Mouse (Mus musculus): ENCODE data around the gene Mocs3. TPM values are rescaled to one million over a fixed set of nuclear protein-coding genes. Genes with fewer than 3 reads are reported as not detected.

The Mocs3 gene
- polyA plus RNA-seq, 1 experiment from 2014 or later = 6.3 TPM

DNA sequence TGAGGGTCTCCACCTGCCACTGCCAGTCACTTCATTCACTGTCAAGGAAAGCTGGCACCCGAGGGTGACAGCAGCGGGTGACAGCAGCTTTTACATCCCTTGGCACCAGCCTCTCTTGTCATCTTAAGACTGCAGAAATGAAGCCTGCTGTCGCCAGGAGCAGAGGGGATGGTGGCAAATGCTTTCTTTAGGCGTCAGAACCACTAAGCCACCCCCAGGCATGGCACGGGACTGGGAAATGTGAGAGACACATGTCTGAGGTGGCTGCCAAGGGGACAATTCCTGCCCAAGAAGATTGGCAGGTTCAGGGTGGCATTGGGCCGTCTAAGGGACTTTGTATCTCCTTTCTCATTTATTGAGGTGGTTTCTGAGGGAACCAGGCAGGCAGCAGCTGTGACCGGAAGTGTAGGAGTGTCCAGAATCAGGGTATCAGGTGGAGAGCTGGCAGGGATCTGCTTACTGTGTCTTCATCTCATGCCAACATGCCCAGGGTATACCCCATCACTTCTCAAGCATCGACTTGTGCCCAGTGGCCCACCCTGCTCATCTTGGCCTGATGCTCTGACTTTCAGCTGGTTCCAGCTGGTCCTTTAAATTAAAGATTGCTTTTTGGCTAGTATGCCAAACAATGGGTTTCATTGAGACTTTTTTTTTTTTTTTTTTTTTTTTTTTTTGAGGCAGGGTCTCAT is 17.9 kb downstream of the Mocs3 start:
- no peaks in the 10 kb centered on the region for H3K4me1 ChIP-seq (replicated peaks; ENCODE audit: control insufficient read depth, insufficient read depth)
- WGBS = 78% methylated on average over 8 of the region's 8 CpGs
- no peaks in the 10 kb centered on the region for H3K27me3 ChIP-seq (ENCODE audit: control insufficient read depth, insufficient read depth, low read length)
- no peak for TF ChIP-seq CTCF (IDR thresholded peaks at IDR 0.05; ENCODE audit: low read depth)
- no peak for TF ChIP-seq EP300 (optimal IDR thresholded peaks at IDR 0.05)
- no peaks in the 10 kb centered on the region for H3K36me3 ChIP-seq (ENCODE audit: control insufficient read depth, insufficient read depth, low read length)
- H3K4me3 ChIP-seq (ENCODE audit: low read depth, low read length) = no peak overlapping the region
- no peak for ATAC-seq (ENCODE audit: low FRiP score, low TSS enrichment)
- no peak overlapping the region for H3K9ac ChIP-seq (ENCODE audit: low read length)
- H3K27ac ChIP-seq (replicated peaks) = no peak overlapping the region
- no peak overlapping the region for H3K4me2 ChIP-seq (replicated peaks; ENCODE audit: low read depth)
- H3K9me3 ChIP-seq (ENCODE audit: control insufficient read depth, low read length) = no peaks in the 10 kb centered on the region
- DNase-seq (ENCODE audit: low spot score) = no peak

DNA sequence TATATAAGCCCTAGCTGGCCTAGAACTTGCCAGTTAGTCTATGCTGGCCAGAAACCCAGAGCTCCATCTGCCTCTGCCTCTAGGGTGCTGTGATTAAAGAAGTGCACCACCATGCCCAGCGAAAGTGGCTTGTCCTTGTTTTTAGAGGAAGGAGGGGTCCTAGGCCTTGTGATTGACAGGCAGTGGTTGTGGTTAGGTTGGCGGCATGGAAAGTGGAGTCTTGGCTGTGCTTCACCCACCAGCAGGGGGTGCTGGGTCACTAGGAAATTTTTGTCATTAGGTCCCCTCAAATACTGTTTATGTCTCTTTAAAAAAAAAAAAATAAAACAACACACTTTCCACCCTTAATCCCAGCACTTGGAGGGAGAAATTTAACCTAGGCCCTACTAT is 18.4 kb downstream of the Mocs3 start:
- no peak overlapping the region for H3K4me2 ChIP-seq (replicated peaks; ENCODE audit: low read depth)
- 34% methylated on average over 2 of the region's 2 CpGs for WGBS
- no peaks in the 10 kb centered on the region for H3K4me1 ChIP-seq (replicated peaks; ENCODE audit: control insufficient read depth, insufficient read depth)
- no peak overlapping the region for H3K9ac ChIP-seq (ENCODE audit: low read length)
- DNase-seq (ENCODE audit: low spot score) (no peak), ATAC-seq (ENCODE audit: low FRiP score, low TSS enrichment) (no peak)
- H3K36me3 ChIP-seq (ENCODE audit: control insufficient read depth, insufficient read depth, low read length) = no peaks in the 10 kb centered on the region
- H3K27me3 ChIP-seq (ENCODE audit: control insufficient read depth, insufficient read depth, low read length) = no peaks in the 10 kb centered on the region
- no peaks in the 10 kb centered on the region for H3K9me3 ChIP-seq (ENCODE audit: control insufficient read depth, low read length)
- no peak overlapping the region for H3K4me3 ChIP-seq (ENCODE audit: low read depth, low read length)
- no peak overlapping the region for H3K27ac ChIP-seq (replicated peaks)
- no peak for TF ChIP-seq EP300 (optimal IDR thresholded peaks at IDR 0.05)
- TF ChIP-seq CTCF (IDR thresholded peaks at IDR 0.05; ENCODE audit: low read depth) = peak; percentile 60

DNA sequence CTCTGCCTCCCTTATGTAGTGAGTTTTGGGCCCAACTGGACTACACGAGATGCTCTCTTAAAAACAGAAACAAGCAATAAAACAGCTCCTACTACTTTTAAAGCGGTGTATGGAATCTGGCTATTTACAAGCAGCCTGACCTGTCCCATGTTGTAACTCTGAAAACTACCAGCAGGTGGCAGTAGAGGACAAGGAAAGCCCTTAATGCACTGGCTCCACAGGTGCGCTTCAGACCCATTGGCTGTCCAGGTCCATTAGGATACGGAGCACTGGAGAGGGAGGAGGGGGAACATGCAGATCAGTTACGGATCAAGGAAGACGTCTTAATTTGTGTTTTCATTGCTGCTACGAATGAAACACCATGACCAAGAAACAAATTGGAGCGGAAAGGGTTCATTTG is 19.8 kb downstream of the Mocs3 start:
- no peak overlapping the region for H3K4me2 ChIP-seq (replicated peaks; ENCODE audit: low read depth)
- TF ChIP-seq CTCF (IDR thresholded peaks at IDR 0.05; ENCODE audit: low read depth) = peak; percentile 95
- no peak for TF ChIP-seq EP300 (optimal IDR thresholded peaks at IDR 0.05)
- WGBS = 17% methylated on average over 8 of the region's 8 CpGs
- no peaks in the 10 kb centered on the region for H3K27me3 ChIP-seq (ENCODE audit: control insufficient read depth, insufficient read depth, low read length)
- no peak overlapping the region for H3K9ac ChIP-seq (ENCODE audit: low read length)
- no peak overlapping the region for H3K4me3 ChIP-seq (ENCODE audit: low read depth, low read length)
- peak; percentile 60; the same call in 1 of the 2 replicates for ATAC-seq (ENCODE audit: low FRiP score, low TSS enrichment)
- H3K4me1 ChIP-seq (replicated peaks; ENCODE audit: control insufficient read depth, insufficient read depth) = no peaks in the 10 kb centered on the region
- H3K36me3 ChIP-seq (ENCODE audit: control insufficient read depth, insufficient read depth, low read length) = no peaks in the 10 kb centered on the region
- H3K27ac ChIP-seq (replicated peaks) = no peak overlapping the region
- DNase-seq (ENCODE audit: low spot score) = peak; percentile 85
- no peaks in the 10 kb centered on the region for H3K9me3 ChIP-seq (ENCODE audit: control insufficient read depth, low read length)

DNA sequence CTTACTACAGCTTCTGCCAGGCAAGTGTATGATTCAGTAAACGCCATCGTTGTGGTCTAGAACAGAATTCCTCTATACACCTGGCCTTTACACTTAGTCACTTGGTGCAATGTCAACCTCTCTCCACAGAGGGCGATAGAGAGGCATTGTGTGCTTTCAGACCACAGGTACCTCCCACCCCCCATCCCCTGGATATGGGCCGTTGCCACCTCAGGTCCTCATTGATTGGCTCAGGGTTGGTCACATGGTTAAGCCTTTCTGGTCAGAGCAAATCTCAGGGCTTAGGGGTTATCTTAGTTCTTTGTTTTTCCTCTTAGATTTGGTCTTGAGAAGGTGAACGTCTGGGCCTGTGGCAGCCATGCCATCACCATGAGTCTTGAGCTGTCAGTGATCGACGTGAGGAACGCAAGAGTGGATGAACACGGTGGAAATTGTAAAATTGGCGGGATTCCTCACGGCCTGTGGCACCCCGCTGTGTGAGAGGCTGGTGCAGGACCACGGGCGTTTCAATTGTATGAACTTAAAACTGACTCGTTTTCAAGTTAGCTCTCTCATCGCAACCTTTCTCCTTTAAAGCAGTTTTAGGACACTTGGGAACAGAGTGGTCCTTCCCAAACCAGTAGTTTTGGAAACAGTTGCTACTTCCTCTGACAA is 22.3 kb downstream of the Mocs3 start:
- H3K27ac ChIP-seq (replicated peaks) = no peak overlapping the region
- H3K4me2 ChIP-seq (replicated peaks; ENCODE audit: low read depth) = no peak overlapping the region
- WGBS = 14% methylated on average over 16 of the region's 16 CpGs
- H3K4me3 ChIP-seq (ENCODE audit: low read depth, low read length) = no peak overlapping the region
- H3K27me3 ChIP-seq (ENCODE audit: control insufficient read depth, insufficient read depth, low read length) = no peaks in the 10 kb centered on the region
- no peak overlapping the region for H3K9ac ChIP-seq (ENCODE audit: low read length)
- H3K9me3 ChIP-seq (ENCODE audit: control insufficient read depth, low read length) = no peaks in the 10 kb centered on the region
- no peaks in the 10 kb centered on the region for H3K36me3 ChIP-seq (ENCODE audit: control insufficient read depth, insufficient read depth, low read length)
- ATAC-seq (ENCODE audit: low FRiP score, low TSS enrichment) (peak; percentile 30; the same call in 1 of the 2 replicates), DNase-seq (ENCODE audit: low spot score) (peak; percentile 65)
- H3K4me1 ChIP-seq (replicated peaks; ENCODE audit: control insufficient read depth, insufficient read depth) = no peaks in the 10 kb centered on the region
- peak; percentile 77 for TF ChIP-seq CTCF (IDR thresholded peaks at IDR 0.05; ENCODE audit: low read depth)
- TF ChIP-seq EP300 (optimal IDR thresholded peaks at IDR 0.05) = no peak

DNA sequence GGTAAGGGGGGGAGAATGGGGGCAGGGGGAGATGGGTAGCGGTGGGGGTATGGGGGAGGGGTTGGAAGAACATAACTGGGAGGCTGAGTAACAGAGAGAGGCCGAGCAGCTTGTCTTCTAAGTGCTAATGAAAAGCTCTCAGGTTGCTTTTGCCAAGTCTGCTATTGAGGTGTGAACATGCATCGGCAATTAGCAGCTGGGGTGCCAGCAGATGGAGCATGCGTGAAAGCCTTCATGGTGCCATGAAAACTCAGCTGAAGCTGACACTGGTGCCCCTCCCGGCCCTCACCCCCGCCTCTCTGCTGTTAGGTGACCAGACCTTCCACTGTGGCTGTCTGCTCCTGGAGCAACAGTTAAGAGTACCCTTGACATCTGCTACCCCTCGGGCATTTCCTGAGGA is 23.4 kb downstream of the Mocs3 start:
- DNase-seq (ENCODE audit: low spot score) (no peak), ATAC-seq (ENCODE audit: low FRiP score, low TSS enrichment) (no peak)
- Histone ChIP-seq H3K27me3 (ENCODE audit: control insufficient read depth, insufficient read depth, low read length) (no peaks in the 10 kb centered on the region), H3K27ac (replicated peaks) (no peak overlapping the region), H3K9ac (ENCODE audit: low read length) (no peak overlapping the region), H3K4me2 (replicated peaks; ENCODE audit: low read depth) (no peak overlapping the region), H3K36me3 (ENCODE audit: control insufficient read depth, insufficient read depth, low read length) (no peaks in the 10 kb centered on the region), H3K9me3 (ENCODE audit: control insufficient read depth, low read length) (no peaks in the 10 kb centered on the region), H3K4me3 (ENCODE audit: low read depth, low read length) (no peak overlapping the region), H3K4me1 (replicated peaks; ENCODE audit: control insufficient read depth, insufficient read depth) (no peaks in the 10 kb centered on the region)
- 32% methylated on average over 7 of the region's 7 CpGs for WGBS
- TF ChIP-seq CTCF (IDR thresholded peaks at IDR 0.05; ENCODE audit: low read depth) = no peak
- TF ChIP-seq EP300 (optimal IDR thresholded peaks at IDR 0.05) = no peak

DNA sequence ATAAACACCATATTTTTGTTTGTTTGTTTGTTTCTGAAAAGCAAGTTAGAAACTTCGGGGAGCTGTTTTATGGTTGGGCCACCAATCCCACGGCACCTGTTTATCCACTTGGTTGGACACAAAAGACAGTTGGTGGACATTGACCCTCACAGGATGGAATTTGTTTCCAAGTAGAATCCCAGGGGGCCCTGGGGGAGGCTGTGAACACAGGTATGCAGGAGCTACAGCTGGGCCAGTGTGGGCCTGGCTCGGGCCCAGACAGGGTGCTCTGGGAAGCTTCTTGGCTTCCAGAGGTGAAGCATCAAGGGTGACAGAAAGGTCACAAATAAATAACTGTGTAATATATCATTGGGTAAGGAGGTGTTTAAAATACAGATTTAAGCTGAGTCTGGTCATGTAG is 26.1 kb downstream of the Mocs3 start:
- ATAC-seq (ENCODE audit: low FRiP score, low TSS enrichment) = no peak
- DNase-seq (ENCODE audit: low spot score) = no peak
- WGBS = 49% methylated on average over 3 of the region's 3 CpGs

More for the DNA sequence above, 26.1 kb downstream of the Mocs3 start:
- Histone ChIP-seq H3K27ac (replicated peaks) (no peak overlapping the region), H3K27me3 (ENCODE audit: control insufficient read depth, insufficient read depth, low read length) (no peaks in the 10 kb centered on the region), H3K9ac (ENCODE audit: low read length) (no peak overlapping the region), H3K4me3 (ENCODE audit: low read depth, low read length) (no peak overlapping the region), H3K4me1 (replicated peaks; ENCODE audit: control insufficient read depth, insufficient read depth) (no peaks in the 10 kb centered on the region), H3K4me2 (replicated peaks; ENCODE audit: low read depth) (no peak overlapping the region), H3K36me3 (ENCODE audit: control insufficient read depth, insufficient read depth, low read length) (no peaks in the 10 kb centered on the region), H3K9me3 (ENCODE audit: control insufficient read depth, low read length) (no peaks in the 10 kb centered on the region)
- no peak for TF ChIP-seq CTCF (IDR thresholded peaks at IDR 0.05; ENCODE audit: low read depth)
- no peak for TF ChIP-seq EP300 (optimal IDR thresholded peaks at IDR 0.05)
